Mouse (Mus musculus) left cerebral cortex, adult 2 months (tissue): ENCODE data around the gene Bnipl. TPM values are rescaled to one million over a fixed set of nuclear protein-coding genes. Genes with fewer than 3 reads are reported as not detected.

Source experiments
- DNase-seq, 2 experiments: peaks; one replicate each; pipeline ENCODE4 v3.0.0; 2021 to 2022; ENCODE audit warnings: low spot score in 2 of 2, mixed read lengths in 1 of 2; ENCODE audit errors: extremely low spot score in 1 of 2
- H3K27ac ChIP-seq: fragments of 200-600 bp; 2 replicates; pipeline ENCODE4 v1.8.1; 2022
- H3K4me3 ChIP-seq: fragments of 200-600 bp; 2 replicates; pipeline ENCODE4 v1.8.1; 2022
- CTCF ChIP-seq: fragments of 200-600 bp; IDR thresholded peaks from 2 replicates; pipeline ENCODE4 v1.8.1; 2022; ENCODE audit warnings: antibody characterized with exemption, mild to moderate bottlenecking, moderate library complexity
- intact Hi-C: fragments of 180-260 bp; cut with DNase I; formaldehyde crosslinking; loops from one replicate; pipeline ENCODE4 v1.15.1; 2025
- total RNA-seq, 2 experiments: library from RNA; stranded (reverse); gene quantifications; 2 replicates each; pipeline ENCODE4 v1.2.3; 2021

Gene Bnipl
- total RNA-seq, 2 experiments from 2014 or later, result 0.61 to 0.87 TPM

DNA sequence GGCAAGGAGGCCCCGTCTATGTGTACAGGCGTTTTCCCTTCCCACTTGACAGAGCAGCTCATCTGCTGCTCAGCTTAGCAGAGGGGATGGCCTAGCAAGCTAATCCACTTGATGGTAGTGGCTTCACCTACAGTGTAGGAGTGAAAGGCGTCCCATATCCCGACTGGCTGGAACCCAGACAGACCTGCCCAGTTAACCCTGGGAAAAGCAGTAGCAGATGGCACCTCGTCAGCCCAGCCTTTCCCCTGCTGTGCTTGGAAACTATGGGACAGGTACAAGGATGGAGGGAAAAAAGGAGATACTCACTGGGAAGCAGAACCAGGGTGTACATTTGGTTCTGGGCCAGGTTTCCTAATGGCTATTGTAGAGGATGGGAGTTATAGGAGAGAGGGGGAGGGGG, 632 bp downstream of the Bnipl start:
- TF ChIP-seq CTCF, result no peak
- Histone ChIP-seq H3K27ac (no peak overlapping the region), H3K4me3 (no peak overlapping the region)
- intact Hi-C loops, result no loop called here
- DNase-seq, result no peak

DNA sequence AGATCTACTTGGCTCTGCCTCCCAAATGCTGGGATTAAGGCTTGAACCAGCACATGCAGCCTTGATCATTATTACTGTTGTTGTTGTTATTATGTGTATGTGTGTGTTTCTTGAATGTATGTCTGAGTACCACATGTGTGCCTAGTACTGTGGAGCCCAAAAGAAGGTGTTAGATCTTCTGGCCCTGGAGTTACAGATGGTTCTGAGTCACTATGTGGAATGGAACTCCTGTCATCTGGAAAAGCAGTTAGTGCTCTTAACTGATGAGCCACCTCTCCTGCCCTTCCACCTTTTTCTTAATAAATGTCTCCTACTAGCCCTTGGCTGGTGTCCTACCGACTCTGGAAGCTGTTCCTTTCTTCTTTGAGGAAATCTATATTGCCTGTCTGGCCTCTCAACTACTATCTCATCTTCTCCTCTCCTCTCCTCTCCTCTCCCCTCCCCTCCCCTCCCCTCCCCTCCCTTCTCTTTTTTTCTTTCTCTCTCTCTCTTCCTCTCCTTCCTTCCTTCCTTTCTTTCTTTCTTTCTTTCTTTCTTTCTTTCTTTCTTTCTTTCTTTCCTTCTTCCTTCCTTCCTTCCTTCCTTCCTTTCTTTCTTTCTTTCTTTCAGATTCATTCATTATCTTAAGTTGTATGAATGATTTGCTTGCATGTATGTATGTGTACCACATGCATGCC, 3.2 kb downstream of the Bnipl start:
- no peak for DNase-seq
- no peak overlapping the region for H3K4me3 ChIP-seq
- no peak overlapping the region for H3K27ac ChIP-seq
- no peak for TF ChIP-seq CTCF
- intact Hi-C loops, result no loop called here

DNA sequence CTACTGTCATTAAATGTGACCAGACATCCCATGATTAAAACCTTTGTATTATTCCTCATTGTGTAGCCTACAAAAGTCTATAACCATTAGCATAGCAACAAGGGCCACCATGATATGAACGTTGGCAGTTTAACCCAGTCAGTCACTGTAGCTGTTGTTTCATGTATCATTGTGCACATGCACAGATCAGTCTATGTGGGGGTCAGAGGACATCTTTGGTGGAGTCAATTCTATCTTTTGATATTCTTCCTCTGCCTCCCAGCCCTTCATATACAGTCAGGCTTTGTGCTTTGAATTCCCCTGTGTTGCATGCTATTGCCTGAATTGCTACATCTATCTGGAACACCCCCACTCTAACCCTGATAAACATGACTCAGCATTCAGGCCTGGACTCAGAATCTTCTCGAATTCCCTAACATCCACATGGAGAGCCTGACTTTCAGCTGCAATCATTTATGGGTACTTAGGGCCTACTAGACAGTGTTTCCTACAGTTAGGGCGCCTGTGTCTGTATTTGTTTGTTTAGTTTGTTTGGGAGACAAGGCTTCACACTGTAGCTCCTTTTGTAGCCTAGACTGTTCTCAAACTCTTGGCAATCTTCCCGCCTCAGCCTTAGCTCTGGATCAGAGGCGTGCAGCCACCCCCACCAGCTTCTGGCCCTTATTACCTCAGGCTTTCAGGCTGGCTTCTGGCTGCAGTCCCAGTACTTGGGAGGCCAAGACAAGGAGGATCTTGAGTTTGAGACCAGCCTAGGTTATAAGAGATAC, 4.3 kb downstream of the Bnipl start:
- TF ChIP-seq CTCF, result no peak
- DNase-seq, result peak; percentile 44
- Histone ChIP-seq H3K27ac (no peak overlapping the region), H3K4me3 (no peak overlapping the region)
- intact Hi-C loops, result no loop called here

- no peak overlapping the region for H3K4me3 ChIP-seq
- intact Hi-C loops, result no loop called here
- no peak for TF ChIP-seq CTCF
- no peak for DNase-seq
- H3K27ac ChIP-seq, result peak overlapping the region; percentile 45
Observed at GRCm38 (mm10) chr3:95243086-95243485, 7.9 kb downstream of the Bnipl start.

DNA sequence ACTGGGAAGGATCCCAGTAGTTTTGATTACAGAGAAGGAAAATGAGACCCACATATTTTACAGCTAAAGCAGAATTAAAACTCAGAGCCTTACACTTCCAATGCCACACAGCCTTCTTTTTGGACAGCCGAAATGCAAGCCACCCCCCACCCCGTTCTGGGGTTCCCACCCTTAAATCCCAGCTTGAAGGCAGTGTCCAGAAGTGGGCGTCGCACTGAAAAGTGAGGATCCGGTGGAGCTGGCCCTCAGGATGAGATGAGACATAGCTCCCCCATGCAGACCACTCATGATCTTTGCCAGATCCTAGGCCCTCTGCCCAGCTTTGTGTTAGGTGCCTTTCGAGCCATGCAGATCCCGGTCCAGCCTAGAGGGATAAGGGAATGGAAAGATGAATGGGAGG, 9.5 kb downstream of the Bnipl start, which contains the start of gene Gm128:
Gene Gm128 (minus strand): TSS at position 101 of the 400 bp plus-strand sequence.
- no peak for DNase-seq
- H3K4me3 ChIP-seq, result no peak within 1 kb of the TSS
- no peak for TF ChIP-seq CTCF
- intact Hi-C loops, result no loop called here
- H3K27ac ChIP-seq, result no peak within 1 kb of the TSS

- intact Hi-C loops, result no loop called here
- TF ChIP-seq CTCF, result no peak
- no peak overlapping the region for H3K27ac ChIP-seq
Observed at GRCm38 (mm10) chr3:95240900-95241299, 10.1 kb downstream of the Bnipl start.

DNA sequence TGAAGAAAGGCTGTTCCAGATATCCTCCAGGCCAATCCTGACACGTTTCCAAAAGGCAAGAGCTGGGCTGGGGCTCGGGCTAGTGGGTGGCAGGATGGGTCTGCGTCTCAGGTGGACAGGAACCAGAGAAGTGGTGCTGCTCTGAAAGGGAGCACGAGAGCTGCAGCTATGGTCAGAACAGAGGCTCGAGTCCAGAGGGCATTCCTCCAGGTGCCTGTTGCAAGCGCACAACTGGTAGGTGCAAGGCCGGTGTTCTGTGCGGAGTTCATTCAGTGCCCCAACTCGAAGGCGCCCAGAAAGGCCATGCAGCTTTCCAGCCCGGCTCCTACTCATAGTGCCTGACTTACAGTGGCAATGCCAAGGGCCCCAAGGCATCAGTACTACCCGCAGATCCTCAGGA, 11.0 kb downstream of the Bnipl start:
- intact Hi-C loops, result no loop called here

More at GRCm38 (mm10) chr3:95240900-95241299, 10.1 kb downstream of the Bnipl start:
- H3K4me3 ChIP-seq, result no peak overlapping the region
- no peak for DNase-seq

GRCm38 (mm10) chr3:95239022-95239421, 12.0 kb downstream of the Bnipl start:
- intact Hi-C loops, result no loop called here
- no peak for DNase-seq
- Histone ChIP-seq H3K4me3 (no peak overlapping the region), H3K27ac (no peak overlapping the region)
- no peak; the same call in 1 of the 2 replicates for TF ChIP-seq CTCF

More for the DNA sequence above, 11.0 kb downstream of the Bnipl start:
- H3K4me3 ChIP-seq, result no peak overlapping the region
- no peak overlapping the region for H3K27ac ChIP-seq
- no peak for DNase-seq
- TF ChIP-seq CTCF, result no peak

DNA sequence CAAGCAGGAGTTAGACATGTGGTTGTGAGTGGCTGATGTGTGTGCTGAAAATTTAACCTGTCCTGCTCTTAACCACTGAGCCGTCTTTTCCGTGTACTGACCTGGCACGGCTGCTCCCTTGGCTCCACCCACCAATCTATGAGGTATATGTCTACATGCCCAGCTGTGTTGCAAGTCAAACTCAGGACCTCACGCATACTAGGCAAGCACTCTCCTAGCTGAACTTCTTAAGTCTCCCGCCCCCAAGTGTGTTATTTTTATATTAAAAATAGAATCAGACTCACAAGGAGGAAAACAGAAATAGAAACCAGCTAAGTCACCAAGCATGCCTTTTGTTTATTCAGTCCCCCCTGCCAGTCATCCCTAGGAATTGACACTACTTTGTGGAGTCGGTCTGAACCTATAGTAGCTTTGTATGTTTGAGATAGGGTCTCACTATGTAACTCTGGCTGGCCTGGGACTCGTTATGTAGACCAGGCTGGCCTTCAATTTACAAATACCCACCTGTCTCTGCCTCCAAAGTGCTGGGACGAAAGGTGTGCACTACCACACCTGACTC, 13.4 kb downstream of the Bnipl start:
- intact Hi-C loops, result no loop called here
- Histone ChIP-seq H3K4me3 (no peak overlapping the region), H3K27ac (no peak overlapping the region)
- no peak for TF ChIP-seq CTCF
- DNase-seq, result no peak

- no peak for TF ChIP-seq CTCF
- DNase-seq, result no peak
- intact Hi-C loops, result no loop called here
- Histone ChIP-seq H3K27ac (no peak overlapping the region), H3K4me3 (no peak overlapping the region)
Observed at GRCm38 (mm10) chr3:95235386-95236301, 15.3 kb downstream of the Bnipl start.

- no peak for DNase-seq
- intact Hi-C loops, result no loop called here
- no peak overlapping the region for H3K4me3 ChIP-seq
- TF ChIP-seq CTCF, result no peak
- no peak overlapping the region for H3K27ac ChIP-seq
Observed at GRCm38 (mm10) chr3:95233303-95233980, 17.6 kb downstream of the Bnipl start.
